Mouse (Mus musculus): ENCODE measurements at regions not wholly inside any gene's neighbourhood (a gene's known extent, or its start where the extent isn't known, plus 50 kb on each side); places are given as distances from the start of the nearest gene placed in this dataset.

GRCm38 (mm10) chr15:25518025-25518928 is 104.0 kb upstream of the Myo10 start:
- 80% methylated on average over 15 of the region's 15 CpGs for WGBS
- TF ChIP-seq CTCF (IDR thresholded peaks at IDR 0.05; ENCODE audit: insufficient read depth, low read length) (no peak), POLR2A (IDR thresholded peaks at IDR 0.05; ENCODE audit: borderline replicate concordance, extremely low read depth, low read depth, low read length) (no peak)
- Histone ChIP-seq H3K4me3 (replicated peaks; ENCODE audit: extremely low read depth, low read depth, low read length) (no peak overlapping the region), H3K4me1 (ENCODE audit: control insufficient read depth, insufficient read depth, low read length) (no peaks in the 10 kb centered on the region)
- no peak for DNase-seq

DNA sequence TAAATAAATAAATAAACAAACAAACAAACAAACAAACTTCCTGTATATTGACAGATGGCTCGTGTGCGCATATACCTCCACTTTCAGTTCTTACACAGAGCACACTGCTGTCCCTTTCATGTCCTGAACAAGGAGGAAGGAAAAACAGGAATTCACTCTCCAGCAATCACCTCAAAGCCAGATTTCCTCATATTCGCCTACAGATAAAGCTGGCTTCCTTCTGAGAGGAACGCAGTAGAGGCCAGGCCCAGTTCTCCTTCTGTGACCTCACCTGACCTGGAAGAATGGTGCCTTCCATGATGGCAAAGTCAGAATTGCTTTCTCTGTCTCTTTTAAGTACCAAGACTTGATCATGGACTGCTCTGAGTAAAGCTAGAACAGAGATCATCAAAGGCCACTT is 98.1 kb upstream of the Myo10 start:
- peaks cover 13% of the 10 kb centered on the region for H3K4me1 ChIP-seq (ENCODE audit: control insufficient read depth, insufficient read depth, low read length)
- no peak for DNase-seq
- 49% methylated on average over 4 of the region's 4 CpGs for WGBS
- TF ChIP-seq CTCF (IDR thresholded peaks at IDR 0.05; ENCODE audit: insufficient read depth, low read length): no peak
- TF ChIP-seq POLR2A (IDR thresholded peaks at IDR 0.05; ENCODE audit: borderline replicate concordance, extremely low read depth, low read depth, low read length): no peak
- no peak overlapping the region for H3K4me3 ChIP-seq (replicated peaks; ENCODE audit: extremely low read depth, low read depth, low read length)

DNA sequence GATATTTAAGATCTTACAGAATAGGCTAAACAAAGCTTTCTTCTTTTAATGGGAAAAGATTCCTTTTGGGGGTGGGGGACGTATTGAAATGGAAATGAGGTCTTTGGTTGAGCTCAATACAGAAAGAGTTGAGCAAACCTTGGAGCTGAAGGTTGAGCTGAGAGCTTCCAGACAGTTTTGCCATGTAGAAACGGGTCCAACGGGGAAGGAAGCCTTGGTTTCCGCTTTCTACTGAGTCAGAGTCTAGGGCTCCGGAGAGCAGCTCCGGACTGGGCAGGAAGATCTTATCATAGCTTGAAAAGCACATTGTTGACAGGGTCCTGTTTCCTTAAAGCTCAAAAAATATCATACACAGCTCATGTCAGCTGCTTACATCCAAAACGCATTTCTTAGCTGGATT is 97.0 kb upstream of the Myo10 start:
- H3K4me3 ChIP-seq (replicated peaks; ENCODE audit: extremely low read depth, low read depth, low read length): no peak overlapping the region
- TF ChIP-seq CTCF (IDR thresholded peaks at IDR 0.05; ENCODE audit: insufficient read depth, low read length) (no peak), POLR2A (IDR thresholded peaks at IDR 0.05; ENCODE audit: borderline replicate concordance, extremely low read depth, low read depth, low read length) (no peak)
- 44% methylated on average over 7 of the region's 7 CpGs for WGBS
- H3K4me1 ChIP-seq (ENCODE audit: control insufficient read depth, insufficient read depth, low read length): peaks cover 13% of the 10 kb centered on the region
- DNase-seq: no peak

GRCm38 (mm10) chr15:25536451-25537334 is 85.6 kb upstream of the Myo10 start:
- H3K4me1 ChIP-seq (ENCODE audit: control insufficient read depth, insufficient read depth, low read length): peaks cover 3% of the 10 kb centered on the region; the same call in 1 of the 2 replicates
- WGBS: 65% methylated on average over 22 of the region's 22 CpGs
- no peak for DNase-seq

DNA sequence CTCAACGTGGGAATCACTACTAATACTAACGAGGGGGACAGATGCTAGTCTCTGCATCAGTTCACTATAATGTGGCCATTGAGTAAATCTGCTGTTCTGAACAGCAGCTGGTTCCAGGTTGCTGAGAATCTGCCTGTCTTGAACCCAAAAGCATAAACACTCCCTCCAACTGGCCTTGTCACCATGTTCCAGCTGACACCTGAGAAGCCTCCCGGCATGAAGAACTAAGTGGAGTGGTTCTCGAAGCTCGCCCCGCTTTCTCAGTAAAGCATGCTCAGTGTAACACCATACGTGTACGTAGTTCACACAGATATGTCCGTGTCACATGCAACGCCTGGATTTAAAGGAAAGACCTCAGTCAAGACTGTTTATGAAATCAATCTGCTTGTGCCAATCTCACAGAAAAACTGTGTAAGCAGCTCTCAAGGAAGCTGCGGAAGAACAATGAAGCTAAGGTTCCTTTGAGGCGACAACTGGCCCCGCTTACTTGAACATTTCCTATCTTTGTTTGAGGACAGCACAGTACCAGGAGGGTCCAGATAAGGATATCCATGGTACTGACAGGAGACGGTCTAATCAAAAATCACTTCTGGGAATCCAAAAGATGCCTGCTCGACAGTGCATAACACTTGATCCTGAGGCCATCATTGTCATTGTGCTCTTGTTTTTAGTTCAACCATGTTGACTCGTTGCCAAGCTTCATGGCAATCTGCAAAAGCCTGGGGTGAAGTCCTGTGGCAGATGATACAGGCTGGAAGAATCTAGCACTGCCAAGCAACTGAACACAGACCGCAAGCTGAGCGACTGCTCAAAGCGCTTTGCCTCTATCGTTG is 82.8 kb upstream of the Myo10 start:
- no peak overlapping the region for H3K4me3 ChIP-seq (replicated peaks; ENCODE audit: extremely low read depth, low read depth, low read length)
- peaks cover 3% of the 10 kb centered on the region; the same call in 1 of the 2 replicates for H3K4me1 ChIP-seq (ENCODE audit: control insufficient read depth, insufficient read depth, low read length)
- WGBS: 42% methylated on average over 20 of the region's 20 CpGs
- peak; percentile 26 for DNase-seq
- TF ChIP-seq CTCF (IDR thresholded peaks at IDR 0.05; ENCODE audit: insufficient read depth, low read length) (no peak), POLR2A (IDR thresholded peaks at IDR 0.05; ENCODE audit: borderline replicate concordance, extremely low read depth, low read depth, low read length) (no peak)

More at GRCm38 (mm10) chr15:25536451-25537334, 85.6 kb upstream of the Myo10 start:
- no peak overlapping the region for H3K4me3 ChIP-seq (replicated peaks; ENCODE audit: extremely low read depth, low read depth, low read length)
- no peak for TF ChIP-seq POLR2A (IDR thresholded peaks at IDR 0.05; ENCODE audit: borderline replicate concordance, extremely low read depth, low read depth, low read length)
- no peak for TF ChIP-seq CTCF (IDR thresholded peaks at IDR 0.05; ENCODE audit: insufficient read depth, low read length)

DNA sequence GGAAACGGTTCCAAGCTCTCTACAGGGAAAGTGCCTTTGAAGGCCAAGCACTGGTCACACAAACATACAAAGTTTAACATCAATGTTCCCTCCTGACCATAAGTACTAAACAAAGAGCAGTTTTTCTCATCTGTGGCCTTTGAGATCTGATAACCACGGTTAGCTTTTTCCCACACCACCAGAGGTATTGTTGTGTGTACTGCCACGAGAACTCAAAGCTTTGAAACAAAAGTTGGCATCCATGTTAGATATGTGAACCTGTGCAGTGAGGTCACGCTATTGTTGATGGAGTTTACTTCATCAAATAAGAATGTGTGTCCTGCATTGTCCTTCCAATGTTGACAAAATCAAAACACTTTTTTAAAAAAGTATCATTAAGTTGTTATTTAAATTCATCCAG is 79.9 kb upstream of the Myo10 start:
- Histone ChIP-seq H3K4me3 (replicated peaks; ENCODE audit: extremely low read depth, low read depth, low read length) (no peak overlapping the region), H3K4me1 (ENCODE audit: control insufficient read depth, insufficient read depth, low read length) (peaks cover 6% of the 10 kb centered on the region)
- WGBS: 46% methylated on average over 4 of the region's 4 CpGs
- no peak for DNase-seq
- TF ChIP-seq CTCF (IDR thresholded peaks at IDR 0.05; ENCODE audit: insufficient read depth, low read length): no peak
- TF ChIP-seq POLR2A (IDR thresholded peaks at IDR 0.05; ENCODE audit: borderline replicate concordance, extremely low read depth, low read depth, low read length): no peak

GRCm38 (mm10) chr15:25546185-25546584 is 76.1 kb upstream of the Myo10 start:
- TF ChIP-seq CTCF (IDR thresholded peaks at IDR 0.05; ENCODE audit: insufficient read depth, low read length) (no peak), POLR2A (IDR thresholded peaks at IDR 0.05; ENCODE audit: borderline replicate concordance, extremely low read depth, low read depth, low read length) (no peak)
- DNase-seq: no peak
- H3K4me1 ChIP-seq (ENCODE audit: control insufficient read depth, insufficient read depth, low read length): peaks cover 3% of the 10 kb centered on the region
- H3K4me3 ChIP-seq (replicated peaks; ENCODE audit: extremely low read depth, low read depth, low read length): no peak overlapping the region
- WGBS: 14% methylated on average over 4 of the region's 4 CpGs

DNA sequence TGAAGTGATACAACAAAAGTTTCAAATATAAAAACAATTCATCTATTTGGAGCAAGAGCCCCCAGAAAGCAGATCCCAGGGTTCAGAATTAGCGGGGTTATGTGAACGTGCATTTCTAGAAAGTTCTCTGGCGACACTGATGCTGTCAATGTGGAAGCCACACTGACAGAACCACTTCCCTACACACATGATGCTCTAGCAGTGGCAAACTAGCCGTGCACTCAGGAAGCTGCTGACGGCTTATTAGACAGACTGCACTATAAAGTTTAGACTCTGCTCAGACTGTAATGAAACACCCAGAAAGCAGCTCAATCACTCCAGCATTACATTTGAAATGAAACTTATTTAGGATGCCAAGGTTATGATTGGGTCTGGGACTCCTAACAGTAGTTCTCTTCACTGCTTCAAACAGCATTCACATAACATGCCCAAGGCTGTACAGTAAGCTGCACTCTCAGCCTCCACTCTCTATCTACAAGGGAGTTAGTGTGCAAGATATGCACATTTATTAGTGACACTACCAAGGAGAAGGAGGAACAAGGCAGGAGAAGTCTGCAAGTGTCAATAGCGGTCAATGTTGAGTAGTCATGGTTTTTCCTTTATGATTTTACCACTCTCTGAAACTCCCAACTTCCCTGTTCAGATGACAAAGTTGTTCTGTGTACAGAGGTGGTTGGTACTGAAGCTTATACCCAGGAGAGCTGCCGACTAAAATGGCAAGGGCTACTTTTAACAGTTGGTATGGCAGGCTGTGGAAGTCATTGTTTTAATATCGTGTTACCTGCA is 71.9 kb upstream of the Myo10 start:
- Histone ChIP-seq H3K4me1 (ENCODE audit: control insufficient read depth, insufficient read depth, low read length) (peaks cover 3% of the 10 kb centered on the region), H3K4me3 (replicated peaks; ENCODE audit: extremely low read depth, low read depth, low read length) (no peak overlapping the region)
- 70% methylated on average over 8 of the region's 8 CpGs for WGBS
- DNase-seq: no peak
- TF ChIP-seq POLR2A (IDR thresholded peaks at IDR 0.05; ENCODE audit: borderline replicate concordance, extremely low read depth, low read depth, low read length): no peak
- TF ChIP-seq CTCF (IDR thresholded peaks at IDR 0.05; ENCODE audit: insufficient read depth, low read length): no peak

All from lung, adult 2 months (tissue).